Mouse (Mus musculus) C2C12 (cell line): ENCODE results near the gene Naa25. TPM values are rescaled to one million over a fixed set of nuclear protein-coding genes. Genes with fewer than 3 reads are reported as not detected.

Experiments used
- H3K27me3 ChIP-seq: one replicate; pipeline ENCODE4 v1.6.1; 2011; ENCODE audit not compliant: control insufficient read depth, insufficient read depth, insufficient read length
- H3K36me3 ChIP-seq: one replicate; pipeline ENCODE4 v1.6.1; 2011; ENCODE audit not compliant: control insufficient read depth, insufficient read depth
- H3K4me3 ChIP-seq: one replicate; pipeline ENCODE4 v1.5.1; 2011; ENCODE audit warnings: mild to moderate bottlenecking, control low read depth; ENCODE audit not compliant: poor library complexity, insufficient read depth, severe bottlenecking
- H3K79me2 ChIP-seq: one replicate; pipeline ENCODE4 v1.6.1; 2011; ENCODE audit not compliant: control insufficient read depth, insufficient read depth
- H3K79me3 ChIP-seq: one replicate; pipeline ENCODE4 v1.6.1; 2011; ENCODE audit warnings: low read depth, control low read depth
- H3ac ChIP-seq: one replicate; pipeline ENCODE3; 2011; ENCODE audit warnings: low read depth; ENCODE audit not compliant: control insufficient read depth, insufficient read length
- CEBPB ChIP-seq: IDR thresholded peaks from one replicate; pipeline ENCODE4 v1.6.1; 2011; ENCODE audit warnings: low read depth, mild to moderate bottlenecking, control low read depth, moderate library complexity
- CTCF ChIP-seq: IDR thresholded peaks from one replicate; pipeline ENCODE4 v1.5.1; 2011; ENCODE audit not compliant: control insufficient read depth, insufficient read depth, insufficient read length
- FOSL1 ChIP-seq: IDR thresholded peaks from one replicate; pipeline ENCODE4 v1.8.0; 2011; ENCODE audit warnings: mild to moderate bottlenecking, low read length; ENCODE audit not compliant: poor library complexity, insufficient read depth, severe bottlenecking
- MAX ChIP-seq: IDR thresholded peaks from one replicate; pipeline ENCODE4 v1.6.1; 2011; ENCODE audit warnings: mild to moderate bottlenecking, control low read depth
- MYOD1 ChIP-seq: IDR thresholded peaks from one replicate; pipeline ENCODE4 v1.6.1; 2011; ENCODE audit warnings: low read depth; ENCODE audit not compliant: control insufficient read depth, insufficient read length
- MYOG ChIP-seq: IDR thresholded peaks from one replicate; pipeline ENCODE4 v1.6.1; 2011; ENCODE audit not compliant: control insufficient read depth, insufficient read length; ENCODE audit errors: extremely low read depth
- USF1 ChIP-seq: IDR thresholded peaks from one replicate; pipeline ENCODE4 v1.6.1; 2011; ENCODE audit warnings: low read depth, mild to moderate bottlenecking, control low read depth, moderate library complexity
- polyA plus RNA-seq: library from polyadenylated mRNA; unstranded; fragments of >200 nt; fragmentation: generic; extraction: Trizol; gene quantifications from one replicate; pipeline ENCODE4 v1.2.1, GENCODE M21; 2012; ENCODE audit warnings: missing spikeins

Naa25 gene
- polyA plus RNA-seq, 1 experiment = 16.8 TPM

DNA sequence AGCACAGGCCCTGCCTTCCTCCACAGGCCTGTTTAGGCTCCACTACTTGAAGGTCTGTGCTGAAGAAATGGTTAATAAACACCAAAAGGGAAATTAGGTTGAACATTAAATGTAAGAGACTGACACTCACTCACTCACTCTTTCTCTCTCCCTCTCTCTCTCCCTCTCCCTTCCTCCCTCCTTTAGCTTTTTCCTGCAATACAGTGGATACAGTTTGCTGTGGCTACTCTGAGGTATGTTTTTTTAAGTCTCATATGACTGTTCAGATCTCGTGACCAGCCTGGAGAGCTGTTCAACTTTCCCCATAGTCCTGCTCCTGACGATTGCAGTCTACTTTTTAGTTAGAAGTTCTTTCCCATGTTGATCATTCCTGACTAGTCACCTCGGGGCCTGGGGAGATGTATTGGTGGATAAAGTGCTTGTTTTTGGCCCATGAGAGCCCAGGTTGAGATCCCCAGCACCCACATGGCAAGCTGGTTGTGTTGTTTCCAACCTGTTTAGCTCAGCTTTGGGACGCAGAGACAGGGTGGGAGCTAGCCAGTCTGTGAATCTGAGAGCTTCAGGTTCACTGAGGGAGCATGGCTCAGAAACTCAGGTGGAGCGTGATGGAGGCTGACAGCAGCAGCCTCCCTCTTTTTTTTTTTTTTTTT lies 66.0 kb downstream of the Naa25 start:
- Histone ChIP-seq H3K27me3 (peaks cover 21% of the 10 kb centered on the region), H3K36me3 (no peaks in the 10 kb centered on the region), H3K4me3 (no peak overlapping the region), H3ac (no peak overlapping the region), H3K79me2 (no peaks in the 10 kb centered on the region), H3K79me3 (no peaks in the 10 kb centered on the region)
- no peak for TF ChIP-seq MYOG
- TF ChIP-seq MYOD1 = no peak
- no peak for TF ChIP-seq MAX
- no peak for TF ChIP-seq USF1
- TF ChIP-seq FOSL1 = no peak
- no peak for TF ChIP-seq CTCF
- no peak for TF ChIP-seq CEBPB

DNA sequence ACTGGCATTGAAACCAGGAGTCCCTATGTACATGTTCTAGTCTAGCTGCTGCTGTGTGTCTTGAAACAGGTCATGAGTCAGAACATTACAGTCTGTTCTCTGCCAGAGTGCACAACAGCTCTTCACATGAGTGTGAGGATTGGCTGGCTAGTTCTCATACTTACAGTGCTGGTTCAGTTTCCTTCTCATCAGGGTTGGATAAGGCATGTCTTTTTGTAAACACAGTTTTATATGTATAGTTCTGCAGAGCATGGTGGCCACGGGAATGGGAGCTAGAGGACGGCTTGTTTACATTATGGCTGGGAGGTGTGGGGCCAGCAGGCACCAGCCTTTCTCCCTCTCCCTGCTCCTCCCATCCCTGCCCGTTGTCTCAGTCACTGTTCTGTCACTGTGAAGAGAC lies 71.8 kb downstream of the Naa25 start:
- Histone ChIP-seq H3K36me3 (no peaks in the 10 kb centered on the region), H3K79me2 (no peaks in the 10 kb centered on the region), H3K27me3 (peaks cover 10% of the 10 kb centered on the region), H3K4me3 (no peak overlapping the region), H3K79me3 (no peaks in the 10 kb centered on the region), H3ac (no peak overlapping the region)
- TF ChIP-seq MAX = no peak
- no peak for TF ChIP-seq CTCF
- TF ChIP-seq USF1 = no peak

DNA sequence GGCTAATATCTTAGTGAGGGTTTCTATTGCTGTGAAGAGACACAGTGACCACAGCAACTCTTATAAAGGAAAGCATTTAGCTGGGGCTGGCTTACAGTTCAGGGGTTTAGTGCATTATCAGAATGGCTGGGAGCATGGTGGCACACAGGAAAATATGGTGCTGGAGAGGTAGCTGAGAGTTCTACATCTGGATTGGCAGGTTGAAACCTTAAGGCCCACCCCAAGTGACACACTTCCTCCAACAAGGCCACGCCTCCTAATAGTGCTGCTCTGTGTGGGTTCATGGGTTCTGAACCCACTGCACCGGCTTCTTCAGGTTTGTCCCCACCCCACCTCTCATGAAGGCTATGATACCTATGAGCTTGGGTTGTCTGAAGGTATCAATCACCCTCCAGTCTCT lies 74.7 kb downstream of the Naa25 start:
- H3K79me2 ChIP-seq = no peaks in the 10 kb centered on the region
- H3K4me3 ChIP-seq = no peak overlapping the region
- no peak overlapping the region for H3ac ChIP-seq
- TF ChIP-seq FOSL1 (no peak), CTCF (no peak), MYOD1 (no peak), MAX (no peak), MYOG (no peak), CEBPB (no peak)
- peaks cover 4% of the 10 kb centered on the region for H3K27me3 ChIP-seq
- H3K79me3 ChIP-seq = no peaks in the 10 kb centered on the region
- no peaks in the 10 kb centered on the region for H3K36me3 ChIP-seq

DNA sequence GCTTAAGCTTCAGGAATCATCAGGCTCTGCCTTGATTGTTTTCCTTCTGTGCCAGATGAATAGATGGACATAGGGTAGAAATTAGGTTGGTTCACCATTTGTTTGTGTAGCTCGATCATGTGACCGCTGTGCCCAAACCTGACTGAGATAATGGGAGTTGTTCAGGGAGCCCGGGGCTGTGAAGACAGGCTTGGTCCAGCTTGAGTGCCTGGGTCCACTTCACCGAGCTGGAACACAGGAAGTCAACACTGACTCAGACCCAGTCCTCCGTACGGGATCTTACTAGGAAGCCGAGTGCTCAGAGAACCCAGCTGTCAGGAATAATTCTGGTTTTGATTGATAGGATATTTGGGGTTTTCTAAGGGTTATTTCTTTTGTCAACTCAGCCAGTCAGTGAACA lies 76.9 kb downstream of the Naa25 start:
- Histone ChIP-seq H3K4me3 (no peak overlapping the region), H3K36me3 (no peaks in the 10 kb centered on the region), H3K79me2 (no peaks in the 10 kb centered on the region), H3K79me3 (no peaks in the 10 kb centered on the region), H3ac (no peak overlapping the region), H3K27me3 (no peaks in the 10 kb centered on the region)
- TF ChIP-seq FOSL1 (no peak), CTCF (no peak), MAX (no peak), MYOD1 (no peak), MYOG (no peak), CEBPB (no peak), USF1 (no peak)

DNA sequence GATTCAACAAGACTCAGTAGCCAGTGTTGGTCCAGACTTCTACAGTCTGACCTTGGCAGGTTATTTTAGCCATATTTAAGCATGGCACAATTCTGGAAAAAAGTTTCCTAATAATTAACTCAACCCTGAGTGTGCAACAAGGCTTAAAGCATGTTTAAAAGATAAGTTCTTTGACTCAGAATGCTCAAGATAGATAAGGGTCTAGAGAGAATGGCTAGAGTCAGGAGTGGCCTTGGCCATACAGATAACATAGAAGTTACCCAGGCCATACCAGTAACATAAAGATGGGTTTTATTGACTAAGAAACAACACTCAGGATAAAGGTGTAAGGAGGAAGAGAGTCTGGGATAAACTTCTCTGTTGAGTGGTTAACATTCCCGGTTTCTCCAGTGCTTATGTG lies 78.3 kb downstream of the Naa25 start:
- Histone ChIP-seq H3K36me3 (no peaks in the 10 kb centered on the region), H3K79me2 (no peaks in the 10 kb centered on the region), H3ac (no peak overlapping the region), H3K27me3 (no peaks in the 10 kb centered on the region), H3K4me3 (no peak overlapping the region), H3K79me3 (no peaks in the 10 kb centered on the region)
- TF ChIP-seq MYOD1 (no peak), MYOG (no peak), CTCF (no peak), CEBPB (no peak)

DNA sequence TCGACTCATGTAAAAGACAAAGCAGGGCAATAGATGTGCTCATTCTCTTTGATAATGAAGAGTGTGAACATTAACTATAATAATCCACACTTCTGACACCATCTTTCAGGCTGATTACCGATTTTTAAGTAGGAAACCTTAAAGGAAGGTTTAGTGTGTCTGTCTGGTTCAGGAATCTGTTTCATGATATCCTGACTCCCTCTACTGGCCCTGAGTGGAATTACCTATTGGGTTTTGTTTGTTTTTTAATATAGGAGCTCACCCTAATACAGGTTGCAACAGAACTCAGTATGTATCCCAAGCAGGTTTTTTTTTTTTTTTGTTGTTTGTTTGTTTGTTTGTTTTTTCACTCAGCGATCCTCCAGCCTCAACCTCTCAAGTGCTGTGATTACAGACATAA lies 79.9 kb downstream of the Naa25 start:
- H3K79me3 ChIP-seq = no peaks in the 10 kb centered on the region
- H3K36me3 ChIP-seq = no peaks in the 10 kb centered on the region
- TF ChIP-seq MYOG (no peak), FOSL1 (no peak), CTCF (no peak), MAX (no peak), USF1 (no peak), CEBPB (no peak), MYOD1 (no peak)
- no peaks in the 10 kb centered on the region for H3K79me2 ChIP-seq
- no peak overlapping the region for H3ac ChIP-seq
- peaks cover 12% of the 10 kb centered on the region for H3K27me3 ChIP-seq
- no peak overlapping the region for H3K4me3 ChIP-seq
